8 mouse cellular contexts compared by ENCODE assay signal in the genomic region with DNA sequence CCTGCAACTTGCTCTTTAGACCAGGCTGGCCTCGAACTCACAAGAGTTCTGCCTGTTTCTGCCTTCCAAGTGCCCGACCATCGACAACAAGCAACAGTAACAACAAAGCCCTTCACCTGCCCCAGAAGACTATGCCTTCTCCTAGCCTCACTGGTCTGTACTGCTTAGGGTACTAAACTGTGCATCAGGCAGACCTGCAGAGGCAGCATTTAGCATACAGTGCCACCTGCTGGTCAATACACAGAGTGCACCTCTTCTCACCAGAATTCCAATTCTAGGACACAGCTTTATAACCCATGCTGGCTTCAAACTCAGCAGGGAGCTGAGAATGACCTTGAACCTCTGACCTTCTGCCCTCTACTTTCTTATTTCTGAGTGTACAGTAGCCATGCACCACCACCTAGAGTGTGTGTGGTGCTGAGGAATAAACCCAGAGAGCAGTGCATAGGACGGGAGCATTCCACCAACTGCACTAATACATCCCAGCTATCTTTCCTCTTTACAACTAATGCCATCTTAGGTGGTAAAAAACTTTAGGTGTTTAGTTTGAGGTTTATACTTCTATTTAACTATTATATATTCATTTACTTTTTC. TPM values are rescaled to one million over a fixed set of nuclear protein-coding genes. Genes with fewer than 3 reads are reported as not detected.
DNase-seq lines count a peak whose midpoint lies in the region; ATAC-seq and TF ChIP-seq lines count a peak whose summit lies in the region.

No protein-coding gene starts in this region.

- no peak overlapping the region for H3K4me3 ChIP-seq in hindbrain, postnatal 0 days (ENCODE audit: low read length)

- no peak overlapping the region for H3K27ac ChIP-seq in hindbrain, postnatal 0 days

- no peaks in the 10 kb centered on the region for H3K4me1 ChIP-seq in hindbrain, postnatal 0 days (ENCODE audit: insufficient read depth, low read length)

- intact Hi-C loops in heart, postnatal 25 days (cut with DNase I): loop anchor here (1.0 to 10.0 kb wide), 3 partner anchors 161 to 531 kb away; no protein-coding TSS in a partner anchor

- DNase-seq in heart, adult 18-20 months: peak; percentile 62 to 79
- no peak for DNase-seq in heart, postnatal 25 days (ENCODE audit: low spot score)
- peak; percentile 60 for DNase-seq in cerebellum, adult 9-11 months
- peak; percentile 57 to 83 for DNase-seq in frontal cortex, adult 2 months (ENCODE audit: extremely low spot score in 1 of 2, low spot score in 1 of 2)
- peak; percentile 80 for DNase-seq in hindbrain, postnatal 0 days (ENCODE audit: low spot score)
- peak; percentile 59 to 72 for DNase-seq in left cerebral cortex, adult 18-20 months (ENCODE audit: low spot score in 2 of 2)
- peak; percentile 48 for DNase-seq in lung, postnatal 25 days (ENCODE audit: low spot score)
- peak; percentile 74 to 79 for DNase-seq in right cerebral cortex, adult 2 months (ENCODE audit: low spot score in 2 of 2)

- WGBS in hindbrain, postnatal 0 days: 74% methylated on average over 4 of the region's 4 CpGs

- H3K9ac ChIP-seq in hindbrain, postnatal 0 days (replicated peaks; ENCODE audit: low read length): no peak overlapping the region

- no peaks in the 10 kb centered on the region for H3K27me3 ChIP-seq in hindbrain, postnatal 0 days (ENCODE audit: insufficient read depth, low read length)

- H3K9me3 ChIP-seq in hindbrain, postnatal 0 days (ENCODE audit: low read length): no peaks in the 10 kb centered on the region

- no peak overlapping the region for H3K4me2 ChIP-seq in hindbrain, postnatal 0 days (ENCODE audit: low read depth, low read length)

- ATAC-seq in hindbrain, postnatal 0 days: peak; percentile 89

- peak; percentile 99 for TF ChIP-seq CTCF in hindbrain, postnatal 0 days (IDR thresholded peaks at IDR 0.05; ENCODE audit: low read depth)

- H3K36me3 ChIP-seq in hindbrain, postnatal 0 days (ENCODE audit: insufficient read depth, low read length): peaks cover 31% of the 10 kb centered on the region; the same call in 1 of the 2 replicates

RNA-seq across cellular contexts. Expression of gene Timmdc1, which starts 16.3 kb away (rescaled TPM):
- 10 to 100 TPM; 67.1 to 68.3 TPM for total RNA-seq in heart, adult 18-20 months (2021)
- 10 to 100 TPM; 70.7 to 75.8 TPM for total RNA-seq in heart, postnatal 25 days (2021)
- polyA plus RNA-seq in frontal cortex, adult 2 months (2012; rRNA removed): 16.4 and 18.1 TPM in 2 replicates
- 18.0 and 24.1 TPM in 2 replicates for total RNA-seq in hindbrain, postnatal 0 days (2014; rRNA removed)
- polyA plus RNA-seq in hindbrain, postnatal 0 days (2015; fragmentation: Nextera tagmentation; extraction: Ambion mirVana): 26.3 and 27.9 TPM in 2 replicates
- 10 to 100 TPM; 33.9 to 36.2 TPM for total RNA-seq in left cerebral cortex, adult 18-20 months (2021)

RNA-seq across cellular contexts. Expression of gene Poglut1, which starts 43.9 kb away (rescaled TPM):
- total RNA-seq in heart, adult 18-20 months (2021): 10 to 100 TPM; 10.5 to 13.2 TPM
- total RNA-seq in heart, postnatal 25 days (2021): 10 to 100 TPM in 1 of 2 experiments, 1 to 10 TPM in 1; 9.5 to 10.4 TPM
- 50.5 and 51.8 TPM in 2 replicates for polyA plus RNA-seq in frontal cortex, adult 2 months (2012; rRNA removed)
- 35.8 and 48.5 TPM in 2 replicates for total RNA-seq in hindbrain, postnatal 0 days (2014; rRNA removed)
- 37.1 and 40.4 TPM in 2 replicates for polyA plus RNA-seq in hindbrain, postnatal 0 days (2015; fragmentation: Nextera tagmentation; extraction: Ambion mirVana)
- 10 to 100 TPM; 43.4 TPM for total RNA-seq in left cerebral cortex, adult 18-20 months (2021)

RNA-seq across cellular contexts. Expression of gene Cd80, which starts 50.8 kb away (rescaled TPM):
- total RNA-seq in heart, adult 18-20 months (2021): under 1 TPM; 0.39 to 0.94 TPM
- total RNA-seq in heart, postnatal 25 days (2021): under 1 TPM; 0.16 to 0.53 TPM
- 0.48 TPM in 2 replicates for polyA plus RNA-seq in frontal cortex, adult 2 months (2012; rRNA removed)
- total RNA-seq in hindbrain, postnatal 0 days (2014; rRNA removed): 0.16 and 0.43 TPM in 2 replicates
- 0.24 and 0.32 TPM in 2 replicates for polyA plus RNA-seq in hindbrain, postnatal 0 days (2015; fragmentation: Nextera tagmentation; extraction: Ambion mirVana)
- under 1 TPM; 0.30 to 0.65 TPM for total RNA-seq in left cerebral cortex, adult 18-20 months (2021)

RNA-seq across cellular contexts. Expression of gene Tmem39a, which starts 52.4 kb away (rescaled TPM):
- total RNA-seq in heart, adult 18-20 months (2021): 10 to 100 TPM; 19.1 to 23.9 TPM
- 10 to 100 TPM; 18.3 to 27.7 TPM for total RNA-seq in heart, postnatal 25 days (2021)
- polyA plus RNA-seq in frontal cortex, adult 2 months (2012; rRNA removed): 39.2 and 45.8 TPM in 2 replicates
- 13.5 and 27.2 TPM in 2 replicates for total RNA-seq in hindbrain, postnatal 0 days (2014; rRNA removed)
- polyA plus RNA-seq in hindbrain, postnatal 0 days (2015; fragmentation: Nextera tagmentation; extraction: Ambion mirVana): 15.4 and 17.6 TPM in 2 replicates
- total RNA-seq in left cerebral cortex, adult 18-20 months (2021): 10 to 100 TPM; 20.8 to 21.0 TPM

RNA-seq across cellular contexts. Expression of gene Adprh, which starts 53.6 kb away (rescaled TPM):
- total RNA-seq in heart, adult 18-20 months (2021): 10 to 100 TPM; 25.6 to 26.8 TPM
- 10 to 100 TPM; 25.8 to 28.0 TPM for total RNA-seq in heart, postnatal 25 days (2021)
- polyA plus RNA-seq in frontal cortex, adult 2 months (2012; rRNA removed): 59.6 and 61.6 TPM in 2 replicates
- total RNA-seq in hindbrain, postnatal 0 days (2014; rRNA removed): 47.0 and 51.2 TPM in 2 replicates
- 131 and 134 TPM in 2 replicates for polyA plus RNA-seq in hindbrain, postnatal 0 days (2015; fragmentation: Nextera tagmentation; extraction: Ambion mirVana)
- total RNA-seq in left cerebral cortex, adult 18-20 months (2021): 10 to 100 TPM; 61.6 to 63.2 TPM
